In genomic region chr10:119833334-119833733, GRCm38 (mm10) we compare ENCODE assay signal across 17 mouse cellular contexts.
"Had no signal": no experiment of that assay in that cellular context is flagged by ENCODE, and none has a peak within 500 bp of the region (broad histone marks: within the 10 kb centered on the region; RNA-seq: fewer than 3 reads in every experiment).

No protein-coding gene starts in this region.

- H3K27me3 ChIP-seq: lung, embryonic 15.5 days; megakaryocyte, embryonic 14.5 days; midbrain, embryonic 13.5 days; midbrain, embryonic 15.5 days; neural tube, embryonic 12.5 days; stomach, embryonic 15.5 days had no signal

- H3K4me2 ChIP-seq: lung, embryonic 15.5 days; midbrain, embryonic 11.5 days; midbrain, embryonic 13.5 days; midbrain, embryonic 15.5 days; neural tube, embryonic 12.5 days; stomach, embryonic 15.5 days had no signal

- H3K27ac ChIP-seq: lung, embryonic 15.5 days; macrophage; midbrain, embryonic 13.5 days; midbrain, embryonic 15.5 days; neural tube, embryonic 12.5 days; stomach, embryonic 15.5 days; stomach, postnatal 0 days had no signal

- H3K4me3 ChIP-seq: lung, embryonic 15.5 days; megakaryocyte, embryonic 14.5 days; midbrain, embryonic 13.5 days; midbrain, embryonic 15.5 days; neural tube, embryonic 12.5 days; stomach, embryonic 15.5 days had no signal

- H3K36me3 ChIP-seq: lung, embryonic 15.5 days; midbrain, embryonic 15.5 days; stomach, embryonic 15.5 days had no signal

- H3K4me1 ChIP-seq: lung, embryonic 15.5 days; megakaryocyte, embryonic 14.5 days; stomach, embryonic 15.5 days had no signal

- H3K9ac ChIP-seq: lung, embryonic 15.5 days; midbrain, embryonic 13.5 days; midbrain, embryonic 15.5 days; neural tube, embryonic 12.5 days; stomach, embryonic 15.5 days had no signal

- DNase-seq: lung, adult 2 months; lung, postnatal 14 days; lung, postnatal 36 days; right cerebral cortex, postnatal 14 days; thymus, adult 2 months; thymus, postnatal 25 days; thymus, postnatal 4 days had no signal

- H3K9me3 ChIP-seq: lung, embryonic 15.5 days; midbrain, embryonic 15.5 days; stomach, embryonic 15.5 days had no signal

- ATAC-seq: lung, postnatal 0 days; midbrain, embryonic 13.5 days; midbrain, embryonic 15.5 days had no signal
